Mouse (Mus musculus): Measurements from ENCODE around the gene Coq2. TPM values are rescaled to one million over a fixed set of nuclear protein-coding genes. Genes with fewer than 3 reads are reported as not detected.

Coq2 gene
- polyA plus RNA-seq, 1 experiment from 2014 or later, result 43.6 TPM

- no peak overlapping the region for H3K27ac ChIP-seq
- 87% methylated on average over 8 of the region's 8 CpGs for WGBS
- no peak overlapping the region for H3K4me2 ChIP-seq
- ATAC-seq (ENCODE audit: low FRiP score), result no peak
- no peaks in the 10 kb centered on the region for H3K27me3 ChIP-seq
- no peak overlapping the region for H3K4me3 ChIP-seq
- H3K9me3 ChIP-seq, result no peaks in the 10 kb centered on the region
- no peaks in the 10 kb centered on the region for H3K36me3 ChIP-seq
- no peaks in the 10 kb centered on the region for H3K4me1 ChIP-seq (replicated peaks)
- no peak overlapping the region for H3K9ac ChIP-seq
Observed at GRCm38 (mm10) chr5:100632540-100633129, 42.3 kb downstream of the Coq2 start.

- no peak overlapping the region for H3K4me2 ChIP-seq
- WGBS, result 94% methylated on average over 4 of the region's 4 CpGs
- H3K4me1 ChIP-seq (replicated peaks), result no peaks in the 10 kb centered on the region
- no peak overlapping the region for H3K4me3 ChIP-seq
- H3K9me3 ChIP-seq, result no peaks in the 10 kb centered on the region
- H3K36me3 ChIP-seq, result no peaks in the 10 kb centered on the region
- no peak overlapping the region for H3K27ac ChIP-seq
- no peak overlapping the region for H3K9ac ChIP-seq
- H3K27me3 ChIP-seq, result no peaks in the 10 kb centered on the region
- no peak for ATAC-seq (ENCODE audit: low FRiP score)
Observed at GRCm38 (mm10) chr5:100628807-100629206, 46.1 kb downstream of the Coq2 start.

GRCm38 (mm10) chr5:100626526-100626925, 48.4 kb downstream of the Coq2 start:
- Histone ChIP-seq H3K27me3 (no peaks in the 10 kb centered on the region), H3K27ac (no peak overlapping the region), H3K4me3 (no peak overlapping the region), H3K9ac (no peak overlapping the region), H3K4me2 (no peak overlapping the region), H3K4me1 (replicated peaks) (no peaks in the 10 kb centered on the region), H3K9me3 (no peaks in the 10 kb centered on the region), H3K36me3 (no peaks in the 10 kb centered on the region)
- ATAC-seq (ENCODE audit: low FRiP score), result no peak
- WGBS, result 82% methylated on average over 6 of the region's 6 CpGs

- Histone ChIP-seq H3K4me2 (no peak overlapping the region), H3K27ac (no peak overlapping the region), H3K9me3 (no peaks in the 10 kb centered on the region), H3K4me3 (no peak overlapping the region), H3K9ac (no peak overlapping the region), H3K4me1 (replicated peaks) (no peaks in the 10 kb centered on the region), H3K36me3 (no peaks in the 10 kb centered on the region), H3K27me3 (no peaks in the 10 kb centered on the region)
- 83% methylated on average over 9 of the region's 9 CpGs for WGBS
- no peak for ATAC-seq (ENCODE audit: low FRiP score)
Observed at GRCm38 (mm10) chr5:100624743-100625360, 50.1 kb downstream of the Coq2 start.

- Histone ChIP-seq H3K27me3 (no peaks in the 10 kb centered on the region), H3K27ac (no peak overlapping the region), H3K36me3 (no peaks in the 10 kb centered on the region), H3K9ac (no peak overlapping the region), H3K4me3 (no peak overlapping the region), H3K9me3 (no peaks in the 10 kb centered on the region), H3K4me1 (replicated peaks) (no peaks in the 10 kb centered on the region), H3K4me2 (no peak overlapping the region)
- 88% methylated on average over 12 of the region's 12 CpGs for WGBS
- no peak for ATAC-seq (ENCODE audit: low FRiP score)
Observed at GRCm38 (mm10) chr5:100622509-100623163, 52.3 kb downstream of the Coq2 start.

- H3K4me1 ChIP-seq (replicated peaks), result no peaks in the 10 kb centered on the region
- no peak overlapping the region for H3K9ac ChIP-seq
- H3K27ac ChIP-seq, result no peak overlapping the region
- H3K36me3 ChIP-seq, result no peaks in the 10 kb centered on the region
- no peak for ATAC-seq (ENCODE audit: low FRiP score)
- no peak overlapping the region for H3K4me2 ChIP-seq
- H3K4me3 ChIP-seq, result no peak overlapping the region
- no peaks in the 10 kb centered on the region for H3K9me3 ChIP-seq
- no peaks in the 10 kb centered on the region for H3K27me3 ChIP-seq
- 69% methylated on average over 8 of the region's 8 CpGs for WGBS
Observed at GRCm38 (mm10) chr5:100621876-100622508, 52.9 kb downstream of the Coq2 start.

GRCm38 (mm10) chr5:100620952-100621351, 54.0 kb downstream of the Coq2 start:
- Histone ChIP-seq H3K27ac (no peak overlapping the region), H3K9ac (no peak overlapping the region), H3K27me3 (no peaks in the 10 kb centered on the region), H3K36me3 (no peaks in the 10 kb centered on the region), H3K4me1 (replicated peaks) (no peaks in the 10 kb centered on the region), H3K4me3 (no peak overlapping the region), H3K9me3 (no peaks in the 10 kb centered on the region), H3K4me2 (no peak overlapping the region)
- no peak for ATAC-seq (ENCODE audit: low FRiP score)
- WGBS, result 81% methylated on average over 9 of the region's 9 CpGs

- 90% methylated on average over 15 of the region's 15 CpGs for WGBS
- no peaks in the 10 kb centered on the region for H3K4me1 ChIP-seq (replicated peaks)
Observed at GRCm38 (mm10) chr5:100619586-100620275, 55.2 kb downstream of the Coq2 start.

GRCm38 (mm10) chr5:100613896-100614768, 60.8 kb downstream of the Coq2 start:
- 90% methylated on average over 17 of the region's 17 CpGs for WGBS

More at GRCm38 (mm10) chr5:100619586-100620275, 55.2 kb downstream of the Coq2 start:
- Histone ChIP-seq H3K9ac (no peak overlapping the region), H3K36me3 (no peaks in the 10 kb centered on the region), H3K4me3 (no peak overlapping the region), H3K27ac (no peak overlapping the region), H3K27me3 (no peaks in the 10 kb centered on the region), H3K4me2 (no peak overlapping the region), H3K9me3 (no peaks in the 10 kb centered on the region)
- ATAC-seq (ENCODE audit: low FRiP score), result no peak

GRCm38 (mm10) chr5:100607868-100608267, 67.1 kb downstream of the Coq2 start:
- H3K9ac ChIP-seq, result no peak overlapping the region
- no peak overlapping the region for H3K4me3 ChIP-seq
- no peaks in the 10 kb centered on the region for H3K27me3 ChIP-seq
- no peak for ATAC-seq (ENCODE audit: low FRiP score)
- no peak overlapping the region for H3K4me2 ChIP-seq
- H3K4me1 ChIP-seq (replicated peaks), result no peaks in the 10 kb centered on the region
- H3K36me3 ChIP-seq, result no peaks in the 10 kb centered on the region
- no peaks in the 10 kb centered on the region for H3K9me3 ChIP-seq
- WGBS, result 91% methylated on average over 9 of the region's 9 CpGs
- no peak overlapping the region for H3K27ac ChIP-seq

More at GRCm38 (mm10) chr5:100613896-100614768, 60.8 kb downstream of the Coq2 start:
- Histone ChIP-seq H3K9ac (no peak overlapping the region), H3K4me3 (no peak overlapping the region), H3K4me2 (no peak overlapping the region), H3K27me3 (no peaks in the 10 kb centered on the region), H3K9me3 (no peaks in the 10 kb centered on the region), H3K27ac (no peak overlapping the region), H3K36me3 (no peaks in the 10 kb centered on the region), H3K4me1 (replicated peaks) (no peaks in the 10 kb centered on the region)
- ATAC-seq (ENCODE audit: low FRiP score), result no peak

GRCm38 (mm10) chr5:100607090-100607762, 67.7 kb downstream of the Coq2 start:
- WGBS, result 68% methylated on average over 4 of the region's 4 CpGs
- no peak for ATAC-seq (ENCODE audit: low FRiP score)
- H3K4me2 ChIP-seq, result no peak overlapping the region
- no peak overlapping the region for H3K4me3 ChIP-seq
- H3K4me1 ChIP-seq (replicated peaks), result no peaks in the 10 kb centered on the region
- no peak overlapping the region for H3K27ac ChIP-seq
- no peaks in the 10 kb centered on the region for H3K27me3 ChIP-seq
- no peak overlapping the region for H3K9ac ChIP-seq
- no peaks in the 10 kb centered on the region for H3K9me3 ChIP-seq
- no peaks in the 10 kb centered on the region for H3K36me3 ChIP-seq

Data from hindbrain, embryonic 13.5 days (tissue).